Mouse (Mus musculus): ENCODE measurements at regions not wholly inside any gene's neighbourhood (a gene's known extent, or its start where the extent isn't known, plus 50 kb on each side); places are given as distances from the start of the nearest gene placed in this dataset.

DNA sequence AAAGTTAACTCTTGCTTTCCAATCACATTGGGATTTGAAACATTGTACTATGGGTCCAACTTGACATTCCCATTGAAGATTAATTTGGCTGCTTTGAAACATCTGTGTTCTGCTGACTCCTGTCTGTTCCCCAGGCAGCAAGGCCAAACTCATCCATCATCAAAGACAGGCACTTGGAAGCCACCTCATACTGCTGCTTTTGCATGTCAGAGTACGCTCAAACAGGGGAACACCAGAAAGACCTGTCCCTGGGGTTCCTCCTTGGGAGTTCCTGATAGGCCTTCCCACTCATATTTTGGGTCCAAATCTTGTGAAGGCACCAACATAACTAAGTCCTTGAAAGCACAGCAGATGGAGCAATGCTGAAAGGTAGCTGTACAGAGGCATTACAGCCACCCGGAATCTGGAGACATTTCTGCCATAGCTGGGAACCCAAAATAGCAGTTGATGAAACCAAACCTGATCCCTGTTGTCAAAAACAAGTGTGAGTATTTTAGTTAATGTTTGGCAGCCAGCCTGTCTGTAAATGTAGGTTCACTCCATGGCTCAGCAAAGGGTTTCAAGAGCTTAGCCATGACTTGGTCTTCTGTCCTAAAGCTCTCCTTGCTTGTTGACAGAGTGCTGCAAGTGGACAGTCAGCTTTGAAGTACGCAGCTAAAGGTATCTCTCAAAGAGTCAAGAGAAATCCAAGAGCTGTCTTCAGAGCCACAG, 147.0 kb upstream of the Spag17 start:
- no peak for ATAC-seq (ENCODE audit: low FRiP score)
- no peaks in the 10 kb centered on the region for H3K36me3 ChIP-seq
- 88% methylated on average over 3 of the region's 3 CpGs for WGBS
- H3K27me3 ChIP-seq (replicated peaks): no peaks in the 10 kb centered on the region
- H3K27ac ChIP-seq (replicated peaks): no peak overlapping the region
- H3K4me2 ChIP-seq: no peak overlapping the region
- no peak overlapping the region for H3K4me3 ChIP-seq (replicated peaks)
- no peaks in the 10 kb centered on the region for H3K9me3 ChIP-seq (replicated peaks)
- H3K4me1 ChIP-seq: no peaks in the 10 kb centered on the region
- no peak overlapping the region for H3K9ac ChIP-seq (replicated peaks)

DNA sequence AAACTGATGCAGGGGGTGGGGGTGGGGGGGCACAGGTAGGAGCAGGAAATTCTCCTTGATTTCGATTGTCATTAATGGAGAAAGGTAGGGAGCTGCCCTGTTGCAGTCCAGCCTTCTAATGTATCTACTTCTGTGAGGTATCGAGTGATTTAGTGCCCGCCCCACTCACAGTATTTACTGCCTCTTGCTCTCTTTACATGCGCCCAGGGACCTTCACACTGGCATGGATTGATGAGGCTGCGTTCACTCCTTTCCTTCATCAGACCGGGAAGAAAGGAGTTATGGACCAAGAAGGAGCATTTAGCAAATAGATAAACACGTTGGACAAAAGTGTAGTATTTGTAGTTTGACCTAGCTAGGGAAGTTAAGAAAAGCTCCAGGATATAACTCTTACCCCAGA, 145.6 kb upstream of the Spag17 start:
- no peak overlapping the region for H3K9ac ChIP-seq (replicated peaks)
- no peak overlapping the region for H3K27ac ChIP-seq (replicated peaks)
- no peak overlapping the region for H3K4me2 ChIP-seq
- WGBS: 47% methylated on average over 7 of the region's 7 CpGs
- ATAC-seq (ENCODE audit: low FRiP score): no peak
- no peak overlapping the region for H3K4me3 ChIP-seq (replicated peaks)
- H3K9me3 ChIP-seq (replicated peaks): no peaks in the 10 kb centered on the region
- no peaks in the 10 kb centered on the region for H3K36me3 ChIP-seq
- H3K27me3 ChIP-seq (replicated peaks): no peaks in the 10 kb centered on the region
- H3K4me1 ChIP-seq: no peaks in the 10 kb centered on the region

DNA sequence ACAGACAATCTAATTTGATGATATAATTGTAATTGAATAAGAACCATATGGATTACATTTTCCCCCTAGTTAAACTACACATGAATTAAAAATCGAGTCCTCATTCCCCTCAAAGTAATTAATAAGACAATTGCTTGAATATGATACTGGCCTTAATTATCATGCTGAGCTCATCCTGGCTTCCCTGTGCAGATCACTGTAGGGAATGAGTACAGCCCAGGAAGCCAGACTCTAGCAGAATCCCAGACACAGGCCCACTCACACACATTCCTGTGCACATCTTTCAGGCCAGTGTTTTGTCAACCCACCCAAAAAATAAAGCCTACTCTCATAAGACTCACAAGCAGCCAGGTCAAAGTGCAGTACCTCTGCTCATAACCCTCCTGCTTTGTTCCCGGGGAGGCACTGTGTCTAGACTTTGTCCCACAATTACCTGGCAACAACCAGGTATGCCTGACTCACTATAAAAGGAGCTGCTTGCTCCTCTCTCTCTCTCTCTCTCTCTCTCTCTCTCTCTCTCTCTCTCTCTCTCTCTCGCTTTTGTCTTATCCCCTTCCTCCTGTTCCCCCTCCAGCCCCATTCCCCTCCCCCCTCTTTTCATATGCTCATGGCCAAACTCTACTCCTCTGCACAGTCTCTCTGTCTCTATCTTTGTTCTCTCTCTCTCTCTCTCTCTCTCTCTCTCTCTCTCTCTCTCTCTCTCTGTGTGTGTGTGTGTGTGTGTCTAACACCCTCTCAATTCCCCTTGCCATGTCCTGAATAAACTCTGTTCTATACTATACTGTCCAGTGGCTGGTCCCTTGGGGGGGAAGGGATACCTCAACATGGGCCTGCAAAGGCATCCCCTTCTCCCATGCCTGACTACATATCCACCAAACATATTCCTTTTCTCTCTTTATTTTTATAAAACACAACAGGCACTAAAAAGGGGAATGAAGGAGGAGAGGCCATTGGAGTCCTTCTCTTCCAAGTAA, 143.7 kb upstream of the Spag17 start:
- no peak overlapping the region for H3K4me2 ChIP-seq
- H3K36me3 ChIP-seq: no peaks in the 10 kb centered on the region
- H3K27ac ChIP-seq (replicated peaks): no peak overlapping the region
- no peak for ATAC-seq (ENCODE audit: low FRiP score)
- no peaks in the 10 kb centered on the region for H3K27me3 ChIP-seq (replicated peaks)
- H3K9ac ChIP-seq (replicated peaks): no peak overlapping the region
- H3K4me3 ChIP-seq (replicated peaks): no peak overlapping the region
- no peaks in the 10 kb centered on the region for H3K4me1 ChIP-seq
- no peaks in the 10 kb centered on the region for H3K9me3 ChIP-seq (replicated peaks)
- 63% methylated on average over 3 of the region's 3 CpGs for WGBS

DNA sequence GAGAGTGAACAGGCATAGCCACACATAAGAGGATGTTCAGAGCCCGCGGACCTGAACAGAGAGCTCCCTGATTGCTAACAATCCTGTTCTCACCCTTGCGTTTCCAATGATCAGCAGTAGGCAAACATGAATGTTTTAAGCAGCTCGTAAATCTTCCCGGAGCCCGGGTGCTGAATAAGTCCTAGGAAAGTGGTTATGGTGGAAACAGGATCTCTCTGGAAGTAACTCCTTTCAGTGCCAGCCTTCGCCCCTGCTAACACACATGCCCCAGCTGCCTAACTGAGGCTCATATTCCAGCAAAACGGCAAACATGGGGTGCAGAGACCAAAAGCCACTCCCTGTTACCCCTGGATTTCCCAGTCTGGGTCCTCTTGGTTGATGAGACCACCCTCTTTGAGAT, 135.5 kb upstream of the Spag17 start:
- no peaks in the 10 kb centered on the region for H3K36me3 ChIP-seq
- no peak overlapping the region for H3K27ac ChIP-seq (replicated peaks)
- H3K27me3 ChIP-seq (replicated peaks): no peaks in the 10 kb centered on the region
- 65% methylated on average over 8 of the region's 8 CpGs for WGBS
- H3K9me3 ChIP-seq (replicated peaks): no peaks in the 10 kb centered on the region
- no peak overlapping the region for H3K4me2 ChIP-seq
- H3K9ac ChIP-seq (replicated peaks): no peak overlapping the region
- no peak for ATAC-seq (ENCODE audit: low FRiP score)
- H3K4me3 ChIP-seq (replicated peaks): no peak overlapping the region
- H3K4me1 ChIP-seq: peaks cover 3% of the 10 kb centered on the region; the same call in 1 of the 2 replicates

DNA sequence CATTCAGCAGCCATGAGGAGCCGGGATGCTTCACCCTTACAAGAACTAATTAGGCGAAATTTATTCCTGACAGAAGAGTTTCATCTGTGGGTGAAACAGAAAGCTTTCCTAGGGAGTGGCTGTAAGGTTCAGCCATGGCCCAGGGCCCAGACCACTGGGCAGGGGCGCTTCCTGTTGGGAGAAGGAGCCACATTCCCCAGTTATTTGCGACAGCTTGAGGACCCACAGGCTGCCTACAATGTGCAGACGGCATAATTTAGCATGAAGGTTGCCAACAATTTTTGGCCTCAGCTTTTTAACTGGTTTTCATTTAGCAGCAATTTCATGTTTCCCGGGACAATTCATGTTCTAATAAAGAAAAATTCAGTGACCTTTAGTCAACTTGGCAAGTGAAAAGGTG, 106.7 kb upstream of the Spag17 start:
- no peak for ATAC-seq (ENCODE audit: low FRiP score)
- Histone ChIP-seq H3K27ac (replicated peaks) (no peak overlapping the region), H3K4me2 (no peak overlapping the region), H3K9me3 (replicated peaks) (no peaks in the 10 kb centered on the region), H3K27me3 (replicated peaks) (no peaks in the 10 kb centered on the region), H3K4me1 (no peaks in the 10 kb centered on the region), H3K9ac (replicated peaks) (no peak overlapping the region), H3K36me3 (no peaks in the 10 kb centered on the region), H3K4me3 (replicated peaks) (no peak overlapping the region)
- 82% methylated on average over 6 of the region's 6 CpGs for WGBS

DNA sequence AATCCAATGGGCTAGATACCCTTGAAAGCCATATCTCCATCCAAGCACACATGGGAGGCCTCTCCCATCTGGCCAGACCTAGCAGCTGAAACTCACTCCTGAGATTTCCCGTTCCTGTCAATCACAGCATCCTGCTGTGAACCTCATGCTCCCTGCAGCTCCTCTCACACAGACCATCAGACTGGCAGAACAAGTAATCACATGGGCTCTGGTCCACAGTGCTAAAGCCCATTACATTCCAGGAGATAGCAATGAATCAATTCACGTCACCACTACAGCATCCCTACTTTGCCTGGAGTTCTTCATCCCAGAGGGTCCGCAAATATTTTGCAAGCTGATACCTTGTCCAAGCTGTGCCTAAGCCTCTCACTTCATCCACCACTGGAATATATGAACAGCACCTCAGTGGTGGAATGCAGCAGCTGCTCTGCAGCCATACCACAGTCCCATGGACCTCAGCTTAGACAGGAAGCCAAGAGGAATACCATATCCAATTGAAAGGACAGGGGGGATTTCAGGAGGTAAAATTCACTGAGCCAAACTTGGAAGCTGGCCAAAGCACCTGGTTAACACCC, 99.2 kb upstream of the Spag17 start:
- H3K27me3 ChIP-seq (replicated peaks): no peaks in the 10 kb centered on the region
- no peaks in the 10 kb centered on the region for H3K9me3 ChIP-seq (replicated peaks)
- no peak overlapping the region for H3K4me2 ChIP-seq
- no peak overlapping the region for H3K9ac ChIP-seq (replicated peaks)
- H3K27ac ChIP-seq (replicated peaks): no peak overlapping the region
- WGBS: 77% methylated on average over 3 of the region's 3 CpGs
- ATAC-seq (ENCODE audit: low FRiP score): no peak
- no peak overlapping the region for H3K4me3 ChIP-seq (replicated peaks)
- no peaks in the 10 kb centered on the region for H3K36me3 ChIP-seq
- H3K4me1 ChIP-seq: no peaks in the 10 kb centered on the region

DNA sequence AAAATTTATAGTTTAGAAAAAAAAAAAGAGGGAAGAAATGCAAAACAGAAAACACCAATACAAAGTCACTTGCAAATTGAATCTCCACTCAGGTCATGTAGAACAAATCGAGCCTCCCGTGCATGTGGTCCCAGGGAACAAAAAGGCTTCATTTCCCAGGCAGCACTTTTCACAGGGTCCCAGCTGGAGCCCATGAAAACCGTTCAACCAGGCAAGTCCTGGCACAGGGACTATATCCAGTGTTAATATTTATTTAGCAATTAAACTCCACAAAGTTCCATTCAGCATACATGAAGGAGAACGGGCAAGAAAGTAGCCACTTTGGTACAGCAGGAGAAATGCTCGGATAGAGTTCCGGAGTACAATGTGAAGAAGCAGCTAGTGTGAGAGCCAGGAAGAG, 93.9 kb upstream of the Spag17 start:
- no peak overlapping the region for H3K4me3 ChIP-seq (replicated peaks)
- no peaks in the 10 kb centered on the region for H3K9me3 ChIP-seq (replicated peaks)
- H3K4me1 ChIP-seq: no peaks in the 10 kb centered on the region
- no peak overlapping the region for H3K9ac ChIP-seq (replicated peaks)
- no peak overlapping the region for H3K27ac ChIP-seq (replicated peaks)
- H3K27me3 ChIP-seq (replicated peaks): no peaks in the 10 kb centered on the region
- no peaks in the 10 kb centered on the region for H3K36me3 ChIP-seq
- no peak overlapping the region for H3K4me2 ChIP-seq
- no peak for ATAC-seq (ENCODE audit: low FRiP score)
- 39% methylated on average over 6 of the region's 6 CpGs for WGBS

DNA sequence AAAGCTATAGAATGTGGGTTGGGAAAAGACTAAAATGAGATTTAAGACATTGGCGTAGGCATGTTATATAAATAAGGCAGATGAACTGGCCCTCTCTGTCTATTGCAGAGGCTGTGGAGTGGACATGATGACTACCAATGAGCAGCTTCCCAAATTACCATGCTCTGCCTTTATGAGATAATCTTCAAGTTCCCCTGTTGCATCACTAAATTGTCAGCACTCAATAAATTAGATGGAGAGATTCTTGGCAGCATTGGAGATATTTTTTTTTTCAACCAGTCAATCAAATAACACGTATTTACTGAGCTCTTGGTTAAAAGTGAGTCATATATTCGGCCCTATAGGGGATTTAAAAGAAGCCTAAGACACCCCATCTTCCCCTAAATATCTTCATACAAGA, 91.6 kb upstream of the Spag17 start:
- no peaks in the 10 kb centered on the region for H3K27me3 ChIP-seq (replicated peaks)
- H3K36me3 ChIP-seq: no peaks in the 10 kb centered on the region
- no peak overlapping the region for H3K4me3 ChIP-seq (replicated peaks)
- H3K4me2 ChIP-seq: no peak overlapping the region
- no peak overlapping the region for H3K9ac ChIP-seq (replicated peaks)
- no peak for ATAC-seq (ENCODE audit: low FRiP score)
- H3K4me1 ChIP-seq: no peaks in the 10 kb centered on the region
- WGBS: 84% methylated on average over 3 of the region's 3 CpGs
- no peak overlapping the region for H3K27ac ChIP-seq (replicated peaks)
- no peaks in the 10 kb centered on the region for H3K9me3 ChIP-seq (replicated peaks)

DNA sequence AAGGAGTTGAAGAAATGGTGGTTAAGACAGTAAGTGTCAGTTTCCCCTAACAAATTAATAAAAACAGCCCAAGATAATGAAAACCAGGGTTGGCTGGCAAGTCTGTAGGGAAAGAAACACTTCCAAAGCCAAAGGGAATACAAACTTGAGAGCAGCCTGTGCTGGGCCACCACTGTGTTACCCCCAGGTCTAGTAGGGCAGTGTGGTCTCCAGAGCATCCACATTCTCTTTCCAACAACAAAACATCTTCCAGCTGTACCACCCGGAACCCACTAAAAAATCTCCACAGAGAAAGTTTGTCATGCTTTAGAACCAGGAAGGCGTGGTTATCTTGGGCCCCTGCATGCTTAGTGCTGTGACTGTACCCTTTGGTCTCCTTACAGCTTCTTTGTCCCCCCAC, 89.4 kb upstream of the Spag17 start:
- Histone ChIP-seq H3K4me1 (no peaks in the 10 kb centered on the region), H3K27ac (replicated peaks) (no peak overlapping the region), H3K4me2 (no peak overlapping the region), H3K9ac (replicated peaks) (no peak overlapping the region), H3K4me3 (replicated peaks) (no peak overlapping the region), H3K27me3 (replicated peaks) (no peaks in the 10 kb centered on the region), H3K9me3 (replicated peaks) (no peaks in the 10 kb centered on the region), H3K36me3 (no peaks in the 10 kb centered on the region)
- no peak for ATAC-seq (ENCODE audit: low FRiP score)
- WGBS: 89% methylated on average over 2 of the region's 2 CpGs

DNA sequence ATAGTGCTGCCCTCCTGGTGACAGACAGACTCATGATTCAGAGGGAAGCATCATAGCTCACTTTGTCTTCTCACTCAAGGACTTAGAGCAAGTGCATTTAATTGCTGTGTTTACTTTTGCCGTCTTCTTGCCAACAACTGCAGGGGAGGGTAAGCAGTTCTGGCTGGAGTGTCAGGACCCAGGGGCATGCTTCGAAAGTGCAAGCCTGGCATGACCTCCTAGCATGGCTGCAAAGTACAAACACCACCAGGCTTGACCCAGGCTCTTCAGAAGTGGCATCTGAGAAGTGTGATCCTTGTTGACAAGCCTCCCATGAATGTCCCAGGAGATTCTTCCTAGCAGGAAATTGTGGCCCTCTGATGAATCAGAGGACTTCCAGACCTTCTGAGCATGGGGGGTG, 87.4 kb upstream of the Spag17 start:
- Histone ChIP-seq H3K9ac (replicated peaks) (no peak overlapping the region), H3K27ac (replicated peaks) (no peak overlapping the region)

DNA sequence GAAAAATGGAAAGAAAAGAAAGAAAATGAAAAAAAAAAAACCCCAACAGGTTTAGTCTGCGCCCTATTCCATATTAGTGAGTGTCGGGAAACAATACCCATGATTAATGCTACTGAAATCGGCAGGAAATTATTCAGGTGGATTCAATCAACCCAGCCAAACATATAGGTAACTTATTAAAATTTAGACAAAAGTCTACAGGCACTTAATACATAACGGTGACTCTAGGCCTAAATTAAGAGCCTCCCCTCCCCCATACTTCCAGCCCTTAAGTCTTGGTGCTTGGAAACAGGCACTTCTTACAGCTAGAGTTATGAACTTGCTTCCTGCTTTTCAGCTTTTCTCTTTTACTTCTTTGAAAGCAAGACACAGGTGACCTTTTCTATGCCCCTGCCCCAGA, 74.7 kb upstream of the Spag17 start:
- ATAC-seq (ENCODE audit: low FRiP score): no peak
- H3K36me3 ChIP-seq: no peaks in the 10 kb centered on the region
- H3K9me3 ChIP-seq (replicated peaks): no peaks in the 10 kb centered on the region
- no peak overlapping the region for H3K27ac ChIP-seq (replicated peaks)
- 87% methylated on average over 4 of the region's 4 CpGs for WGBS
- H3K27me3 ChIP-seq (replicated peaks): no peaks in the 10 kb centered on the region
- no peak overlapping the region for H3K4me2 ChIP-seq
- H3K4me3 ChIP-seq (replicated peaks): no peak overlapping the region
- H3K9ac ChIP-seq (replicated peaks): no peak overlapping the region
- H3K4me1 ChIP-seq: no peaks in the 10 kb centered on the region

More for the DNA sequence above, 87.4 kb upstream of the Spag17 start:
- Histone ChIP-seq H3K4me1 (no peaks in the 10 kb centered on the region), H3K9me3 (replicated peaks) (no peaks in the 10 kb centered on the region), H3K27me3 (replicated peaks) (no peaks in the 10 kb centered on the region), H3K36me3 (no peaks in the 10 kb centered on the region), H3K4me2 (no peak overlapping the region), H3K4me3 (replicated peaks) (no peak overlapping the region)
- ATAC-seq (ENCODE audit: low FRiP score): no peak
- 73% methylated on average over 2 of the region's 2 CpGs for WGBS

DNA sequence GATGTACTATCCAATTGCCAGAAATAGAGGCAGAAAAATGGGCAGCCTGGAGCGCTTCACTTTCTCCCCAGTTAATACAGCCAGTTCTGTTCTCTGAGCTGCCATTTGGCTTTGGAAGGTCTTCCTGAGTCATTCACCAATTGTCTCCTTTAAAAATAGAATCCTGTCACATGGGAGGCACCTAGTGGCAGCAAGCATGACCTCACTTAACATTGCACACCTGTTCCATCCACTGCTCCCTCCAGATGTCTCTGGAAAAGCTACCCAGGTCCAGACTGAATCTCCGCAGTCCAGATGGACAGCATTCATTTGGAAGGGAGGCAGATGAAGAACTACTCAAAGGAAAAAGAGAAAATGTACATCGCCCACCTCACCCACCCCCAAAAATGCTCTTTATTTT, 73.9 kb upstream of the Spag17 start:
- Histone ChIP-seq H3K9ac (replicated peaks) (no peak overlapping the region), H3K27ac (replicated peaks) (no peak overlapping the region), H3K36me3 (no peaks in the 10 kb centered on the region), H3K4me2 (no peak overlapping the region), H3K27me3 (replicated peaks) (no peaks in the 10 kb centered on the region), H3K4me1 (no peaks in the 10 kb centered on the region), H3K4me3 (replicated peaks) (no peak overlapping the region), H3K9me3 (replicated peaks) (no peaks in the 10 kb centered on the region)
- ATAC-seq (ENCODE audit: low FRiP score): no peak
- 93% methylated on average over 3 of the region's 3 CpGs for WGBS

Measured in neural tube, embryonic 15.5 days (tissue).